17 mouse cellular contexts compared by ENCODE assay signal in the genomic region with DNA sequence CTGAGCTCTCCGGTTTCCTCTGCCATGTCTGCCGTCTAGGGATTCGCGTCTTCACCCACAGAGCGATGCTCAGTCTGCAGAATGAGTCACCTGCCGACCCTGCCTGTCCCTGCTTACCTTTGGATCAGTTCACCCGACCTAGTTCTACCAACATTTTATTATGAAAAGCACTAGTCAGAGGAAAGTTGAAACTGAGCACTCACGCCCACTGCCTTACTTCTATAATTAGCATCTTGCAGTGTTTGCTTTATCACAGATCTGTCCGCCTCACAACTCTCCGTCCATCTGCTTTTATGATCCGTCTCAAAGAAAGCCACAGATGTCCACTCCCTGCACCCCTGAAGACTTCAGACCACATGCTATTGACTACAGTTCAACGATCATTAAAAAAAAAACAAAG.
"Had no signal": no experiment of that assay in that cellular context is flagged by ENCODE, and none has a peak within 500 bp of the region (broad histone marks: within the 10 kb centered on the region; RNA-seq: fewer than 3 reads in every experiment).

No protein-coding gene starts in this region.

- H3K4me3 ChIP-seq: midbrain, embryonic 10.5 days; midbrain, embryonic 12.5 days; myocyte; neural tube, embryonic 13.5 days; neural tube, embryonic 15.5 days had no signal

- H3K27ac ChIP-seq: midbrain, embryonic 10.5 days; midbrain, embryonic 12.5 days; neural tube, embryonic 13.5 days; neural tube, embryonic 15.5 days had no signal

- DNase-seq: lung, adult 18-20 months; lung, postnatal 10 days; lung, postnatal 4 days; midbrain, embryonic 14.5 days; retina, postnatal 1 day; right cerebral cortex, postnatal 25 days; right cerebral cortex, postnatal 4 days; spleen, adult 18-20 months; thymus, adult 18-20 months; thymus, postnatal 14 days; thymus, postnatal 36 days had no signal

- ATAC-seq: midbrain, embryonic 16.5 days had no signal
